Mouse (Mus musculus): ENCODE data around the gene Arhgap20. TPM values are rescaled to one million over a fixed set of nuclear protein-coding genes. Genes with fewer than 3 reads are reported as not detected.

Gene Arhgap20
- polyA plus RNA-seq, 1 experiment = 0.37 TPM

DNA sequence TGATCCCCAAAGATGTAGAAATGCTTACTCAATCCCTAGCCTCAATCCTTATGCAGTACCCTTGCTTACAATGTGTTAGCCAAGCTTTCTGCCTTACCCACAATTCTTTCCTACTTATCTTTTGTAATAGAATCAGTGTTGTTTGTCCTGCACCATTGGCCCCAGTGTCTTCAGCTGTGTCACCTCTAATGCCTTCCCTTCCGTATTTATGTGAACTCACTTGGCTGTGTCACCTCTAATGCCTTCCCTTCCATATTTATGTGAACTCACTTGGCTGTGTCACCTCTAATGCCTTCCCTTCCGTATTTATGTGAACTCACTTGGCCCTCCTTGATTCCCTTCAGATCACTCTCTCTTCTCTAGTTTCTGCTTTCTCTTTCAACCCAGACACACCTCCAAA lies 4.1 kb upstream of the Arhgap20 start:
- no peak for TF ChIP-seq CTCF (IDR thresholded peaks at IDR 0.05; ENCODE audit: control insufficient read depth, insufficient read depth, low read length)
- no peak for TF ChIP-seq POLR2A (IDR thresholded peaks at IDR 0.05; ENCODE audit: borderline replicate concordance, control insufficient read depth, low read depth, low read length)
- Histone ChIP-seq H3K27ac (ENCODE audit: control insufficient read depth, insufficient read depth, low read depth, low read length, poor library complexity) (no peak overlapping the region), H3K4me3 (replicated peaks; ENCODE audit: control insufficient read depth, low read depth, low read length) (no peak overlapping the region), H3K4me1 (ENCODE audit: control insufficient read depth, insufficient read depth, low read length) (no peaks in the 10 kb centered on the region)
- 73% methylated on average over 2 of the region's 2 CpGs for WGBS

GRCm38 (mm10) chr9:51764041-51764875 lies 879 bp upstream of the Arhgap20 start:
- TF ChIP-seq CTCF (IDR thresholded peaks at IDR 0.05; ENCODE audit: control insufficient read depth, insufficient read depth, low read length) = no peak
- TF ChIP-seq POLR2A (IDR thresholded peaks at IDR 0.05; ENCODE audit: borderline replicate concordance, control insufficient read depth, low read depth, low read length) = no peak
- H3K4me3 ChIP-seq (replicated peaks; ENCODE audit: control insufficient read depth, low read depth, low read length) = no peak overlapping the region
- no peaks in the 10 kb centered on the region for H3K4me1 ChIP-seq (ENCODE audit: control insufficient read depth, insufficient read depth, low read length)
- WGBS = 9% methylated on average over 12 of the region's 12 CpGs
- H3K27ac ChIP-seq (ENCODE audit: control insufficient read depth, insufficient read depth, low read depth, low read length, poor library complexity) = no peak overlapping the region

GRCm38 (mm10) chr9:51765417-51766174 lies 459 bp downstream of the Arhgap20 start:
- Histone ChIP-seq H3K4me1 (ENCODE audit: control insufficient read depth, insufficient read depth, low read length) (no peaks in the 10 kb centered on the region), H3K4me3 (replicated peaks; ENCODE audit: control insufficient read depth, low read depth, low read length) (no peak overlapping the region), H3K27ac (ENCODE audit: control insufficient read depth, insufficient read depth, low read depth, low read length, poor library complexity) (no peak overlapping the region)
- 3% methylated on average over 47 of the region's 58 CpGs for WGBS
- TF ChIP-seq POLR2A (IDR thresholded peaks at IDR 0.05; ENCODE audit: borderline replicate concordance, control insufficient read depth, low read depth, low read length) (no peak), CTCF (IDR thresholded peaks at IDR 0.05; ENCODE audit: control insufficient read depth, insufficient read depth, low read length) (no peak)

DNA sequence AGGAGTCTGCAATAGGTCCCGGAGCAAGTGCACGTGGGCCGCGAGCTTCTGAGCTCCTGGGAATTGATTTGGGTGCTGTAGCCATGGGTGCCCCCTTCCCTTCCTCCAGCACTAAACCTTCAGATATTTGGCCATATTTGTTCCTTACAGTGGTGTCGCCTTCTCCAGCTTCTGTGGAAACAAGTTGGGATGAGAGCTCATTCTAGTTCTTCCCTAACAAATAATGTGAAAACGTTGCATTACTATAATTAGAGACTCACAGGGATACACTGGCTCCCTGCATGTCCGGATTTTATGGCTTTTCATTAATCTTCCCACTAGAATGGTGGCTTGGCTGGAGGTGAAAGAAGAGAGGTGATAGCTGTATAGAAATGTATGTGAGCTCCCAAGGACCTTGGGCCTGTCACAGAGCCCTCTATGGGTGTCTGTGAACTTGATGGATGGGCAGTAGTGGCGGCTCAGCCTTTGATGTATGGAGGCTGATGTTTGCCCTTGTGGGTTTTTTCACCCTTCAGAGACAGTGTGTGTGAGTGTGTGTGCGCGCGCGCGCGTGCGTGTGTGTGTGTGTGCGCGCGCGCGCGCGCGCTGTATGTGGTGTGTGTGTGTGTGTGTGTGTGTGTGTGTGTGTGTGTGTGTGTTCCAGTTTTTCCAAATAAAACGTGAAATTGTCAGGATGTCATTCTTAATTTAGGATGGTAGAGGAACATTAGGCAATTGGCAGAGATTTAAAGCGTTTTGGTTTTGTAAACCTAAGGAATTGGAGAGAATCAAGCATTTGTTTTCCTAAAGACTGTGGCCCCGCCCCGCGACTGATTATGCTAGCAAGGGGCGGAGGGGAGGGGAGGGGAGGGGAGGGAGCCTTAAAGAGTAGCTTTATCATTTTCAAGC lies 1.3 kb downstream of the Arhgap20 start:
- no peak for TF ChIP-seq POLR2A (IDR thresholded peaks at IDR 0.05; ENCODE audit: borderline replicate concordance, control insufficient read depth, low read depth, low read length)
- no peak for TF ChIP-seq CTCF (IDR thresholded peaks at IDR 0.05; ENCODE audit: control insufficient read depth, insufficient read depth, low read length)
- Histone ChIP-seq H3K4me1 (ENCODE audit: control insufficient read depth, insufficient read depth, low read length) (no peaks in the 10 kb centered on the region), H3K4me3 (replicated peaks; ENCODE audit: control insufficient read depth, low read depth, low read length) (no peak overlapping the region), H3K27ac (ENCODE audit: control insufficient read depth, insufficient read depth, low read depth, low read length, poor library complexity) (no peak overlapping the region)
- WGBS = 7% methylated on average over 29 of the region's 29 CpGs

- 83% methylated on average over 3 of the region's 3 CpGs for WGBS
- Histone ChIP-seq H3K4me3 (replicated peaks; ENCODE audit: control insufficient read depth, low read depth, low read length) (no peak overlapping the region), H3K27ac (ENCODE audit: control insufficient read depth, insufficient read depth, low read depth, low read length, poor library complexity) (no peak overlapping the region), H3K4me1 (ENCODE audit: control insufficient read depth, insufficient read depth, low read length) (no peaks in the 10 kb centered on the region; the same call in 1 of the 2 replicates)
- TF ChIP-seq POLR2A (IDR thresholded peaks at IDR 0.05; ENCODE audit: borderline replicate concordance, control insufficient read depth, low read depth, low read length) (no peak), CTCF (IDR thresholded peaks at IDR 0.05; ENCODE audit: control insufficient read depth, insufficient read depth, low read length) (no peak)
Measured at GRCm38 (mm10) chr9:51774201-51774600, 9.1 kb downstream of the Arhgap20 start.

DNA sequence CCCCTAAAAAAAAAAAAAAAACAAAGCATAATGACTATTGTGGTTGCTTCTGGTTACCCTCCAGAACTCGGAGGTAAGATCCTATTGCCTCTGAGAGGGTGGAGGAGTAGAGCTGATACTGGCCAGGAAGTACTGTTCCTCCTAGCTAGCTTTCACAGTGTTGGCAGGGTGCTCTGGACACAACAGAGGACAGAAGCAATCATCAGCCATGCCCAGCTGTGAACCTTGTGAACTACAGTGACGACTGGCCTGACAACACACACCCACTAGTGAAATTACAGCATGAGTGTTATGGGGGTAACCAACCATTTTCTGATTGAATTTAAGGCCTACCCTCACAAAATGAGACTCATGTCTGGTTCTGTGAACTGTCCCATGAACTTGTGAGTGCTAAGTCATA lies 11.3 kb downstream of the Arhgap20 start:
- H3K4me1 ChIP-seq (ENCODE audit: control insufficient read depth, insufficient read depth, low read length) = no peaks in the 10 kb centered on the region; the same call in 1 of the 2 replicates
- TF ChIP-seq POLR2A (IDR thresholded peaks at IDR 0.05; ENCODE audit: borderline replicate concordance, control insufficient read depth, low read depth, low read length) (no peak), CTCF (IDR thresholded peaks at IDR 0.05; ENCODE audit: control insufficient read depth, insufficient read depth, low read length) (no peak)
- H3K4me3 ChIP-seq (replicated peaks; ENCODE audit: control insufficient read depth, low read depth, low read length) = no peak overlapping the region
- WGBS = 56% methylated on average over 2 of the region's 2 CpGs
- no peak overlapping the region for H3K27ac ChIP-seq (ENCODE audit: control insufficient read depth, insufficient read depth, low read depth, low read length, poor library complexity)

GRCm38 (mm10) chr9:51777180-51777579 lies 12.0 kb downstream of the Arhgap20 start:
- Histone ChIP-seq H3K27ac (ENCODE audit: control insufficient read depth, insufficient read depth, low read depth, low read length, poor library complexity) (no peak overlapping the region), H3K4me3 (replicated peaks; ENCODE audit: control insufficient read depth, low read depth, low read length) (no peak overlapping the region), H3K4me1 (ENCODE audit: control insufficient read depth, insufficient read depth, low read length) (no peaks in the 10 kb centered on the region; the same call in 1 of the 2 replicates)
- WGBS = 2% methylated on average over 1 of the region's 1 CpGs
- TF ChIP-seq POLR2A (IDR thresholded peaks at IDR 0.05; ENCODE audit: borderline replicate concordance, control insufficient read depth, low read depth, low read length) (no peak), CTCF (IDR thresholded peaks at IDR 0.05; ENCODE audit: control insufficient read depth, insufficient read depth, low read length) (0 out of 2 replicates have a peak, but pooled peaks have one; percentile 8)

Data from bone marrow, adult 2 months (tissue).